Mouse (Mus musculus) adipocyte (in vitro differentiated cells): Measurements from ENCODE around the gene Gja5.

ENCODE experiments used
- DNase-seq: peaks from one replicate; pipeline ENCODE4 v3.0.0-alpha.2; 2016; ENCODE audit warnings: low spot score

The Gja5 gene

GRCm38 (mm10) chr3:96904393-96904792 is at the start of gene Gja5:
Gene Gja5, plus strand, starts transcription at chr3:96904693.
- DNase-seq = no peak

GRCm38 (mm10) chr3:96855833-96856232 is 48.7 kb upstream of the Gja5 start:
- no peak for DNase-seq

GRCm38 (mm10) chr3:96860498-96860897 is 44.0 kb upstream of the Gja5 start:
- no peak for DNase-seq

GRCm38 (mm10) chr3:96867863-96868262 is 36.6 kb upstream of the Gja5 start:
- no peak for DNase-seq

- no peak for DNase-seq
Measured at GRCm38 (mm10) chr3:96868566-96868965, 35.9 kb upstream of the Gja5 start.

GRCm38 (mm10) chr3:96869091-96869490 is 35.4 kb upstream of the Gja5 start:
- DNase-seq = no peak

- DNase-seq = no peak
Measured at GRCm38 (mm10) chr3:96870270-96870669, 34.2 kb upstream of the Gja5 start.

- DNase-seq = no peak
Measured at GRCm38 (mm10) chr3:96871070-96871469, 33.4 kb upstream of the Gja5 start.

- DNase-seq = no peak
Measured at GRCm38 (mm10) chr3:96872501-96872900, 32.0 kb upstream of the Gja5 start.

- DNase-seq = no peak
Measured at GRCm38 (mm10) chr3:96874808-96875571, 29.5 kb upstream of the Gja5 start.

- DNase-seq = no peak
Measured at GRCm38 (mm10) chr3:96879536-96879935, 25.0 kb upstream of the Gja5 start.

GRCm38 (mm10) chr3:96880385-96880784 is 24.1 kb upstream of the Gja5 start:
- DNase-seq = no peak

GRCm38 (mm10) chr3:96881557-96881956 is 22.9 kb upstream of the Gja5 start:
- DNase-seq = no peak

- DNase-seq = no peak
Measured at GRCm38 (mm10) chr3:96882061-96882849, 22.2 kb upstream of the Gja5 start.

GRCm38 (mm10) chr3:96883690-96884089 is 20.8 kb upstream of the Gja5 start:
- DNase-seq = peak; percentile 16

- DNase-seq = no peak
Measured at GRCm38 (mm10) chr3:96902336-96902999, 2.0 kb upstream of the Gja5 start.

- DNase-seq = peak; percentile 86
Measured at GRCm38 (mm10) chr3:96904851-96905541, 503 bp downstream of the Gja5 start, which contains the start of gene Gpr89. Gene Gpr89, minus strand, starts transcription at chr3:96905346.

- DNase-seq = no peak
Measured at GRCm38 (mm10) chr3:96905592-96905991, 1.1 kb downstream of the Gja5 start.

- no peak for DNase-seq
Measured at GRCm38 (mm10) chr3:96920991-96921390, 16.5 kb downstream of the Gja5 start.

GRCm38 (mm10) chr3:96924631-96925030 is 20.1 kb downstream of the Gja5 start:
- DNase-seq = no peak

GRCm38 (mm10) chr3:96925920-96926319 is 21.4 kb downstream of the Gja5 start, which contains the start of gene Gja8:
Gene Gja8, minus strand, starts transcription at chr3:96926020.
- no peak for DNase-seq

- DNase-seq = no peak
Measured at GRCm38 (mm10) chr3:96931261-96931681, 26.8 kb downstream of the Gja5 start.
